Mouse (Mus musculus): ENCODE measurements around the gene 1700042G07Rik.

DNA sequence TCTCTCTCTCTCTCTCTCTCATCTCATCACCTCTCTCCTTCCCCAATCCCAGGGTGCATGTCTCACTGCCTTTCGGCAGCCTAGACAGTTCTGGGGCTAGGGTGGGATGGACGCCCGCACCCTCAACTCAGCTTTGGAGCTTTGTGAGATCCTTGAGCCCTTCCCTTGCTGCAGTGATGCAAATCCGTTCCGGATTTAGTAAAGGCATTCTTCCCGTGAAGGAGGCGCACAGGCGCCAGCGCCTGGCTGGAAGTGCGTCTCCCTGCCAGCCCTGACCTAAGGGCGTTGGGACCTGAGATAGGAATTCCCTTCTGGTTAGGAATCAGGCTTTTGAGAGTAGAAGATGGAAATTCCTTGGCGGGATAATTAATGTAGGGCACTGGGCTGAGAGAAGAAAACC lies 9.6 kb downstream of the 1700042G07Rik start:
- TF ChIP-seq POLR2A (IDR thresholded peaks at IDR 0.05; ENCODE audit: borderline replicate concordance, low read depth, low read length), result no peak
- TF ChIP-seq CTCF (IDR thresholded peaks at IDR 0.05; ENCODE audit: low read depth, low read length), result no peak

Measured in bone marrow macrophage, adult 2 months (primary cell).